Mouse (Mus musculus): ENCODE measurements around the gene Sh3gl3.

DNA sequence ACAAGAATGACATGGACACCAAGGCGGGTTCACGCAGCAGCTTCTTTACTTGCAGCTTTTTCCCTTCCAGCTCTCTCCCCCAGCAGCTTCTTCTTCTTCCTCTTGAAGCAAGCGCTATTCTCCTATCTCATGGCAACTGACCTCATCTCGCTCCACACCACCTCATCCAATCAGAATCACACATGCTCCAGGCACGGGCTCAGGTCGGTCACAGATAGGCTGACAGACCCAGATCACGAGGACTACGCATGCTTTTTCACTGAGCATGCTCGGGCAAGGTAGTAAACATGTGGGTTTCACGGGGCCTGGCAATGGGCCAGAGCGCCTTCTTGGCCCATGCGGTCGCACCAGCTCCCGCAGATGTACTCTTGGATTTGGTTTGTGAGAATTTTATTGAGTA is 9.0 kb upstream of the Sh3gl3 start:
- no peak for TF ChIP-seq CTCF (IDR thresholded peaks at IDR 0.05; ENCODE audit: borderline replicate concordance, extremely low read depth, insufficient read depth, insufficient read length)
- no peak for TF ChIP-seq POLR2A (IDR thresholded peaks at IDR 0.05; ENCODE audit: borderline replicate concordance, extremely low read depth, insufficient read depth, insufficient read length, poor library complexity, severe bottlenecking)

Data from brain, embryonic 14.5 days (tissue).